9 mouse cellular contexts compared by ENCODE assay signal in genomic region chr5:117506406-117506805, GRCm38 (mm10).
A peak's percentile ranks its signal among the peaks of the same experiment; 100 is the strongest.
DNase-seq lines count a peak whose midpoint lies in the region; ATAC-seq and TF ChIP-seq lines count a peak whose summit lies in the region.
"Had no signal": no experiment of that assay in that cellular context is flagged by ENCODE, and none has a peak within 500 bp of the region (broad histone marks: within the 10 kb centered on the region; RNA-seq: fewer than 3 reads in every experiment).

No protein-coding gene starts in this region.

- H3K4me1 ChIP-seq in intestine, postnatal 0 days (replicated peaks; ENCODE audit: control insufficient read depth, insufficient read depth, low read length), result no peaks in the 10 kb centered on the region; the same call in 1 of the 2 replicates
- H3K4me1 ChIP-seq in liver, postnatal 0 days (ENCODE audit: insufficient read depth), result no peaks in the 10 kb centered on the region
- H3K4me1 ChIP-seq: hindbrain, embryonic 15.5 days had no signal

- no peak for TF ChIP-seq EP300 in liver, postnatal 0 days (IDR thresholded peaks at IDR 0.05; ENCODE audit: low read depth)

- no peak overlapping the region for H3K27ac ChIP-seq in intestine, postnatal 0 days (ENCODE audit: low read depth, low read length)
- H3K27ac ChIP-seq in liver, postnatal 0 days (ENCODE audit: low read depth), result no peak overlapping the region
- H3K27ac ChIP-seq: hindbrain, embryonic 15.5 days had no signal

- no peak for ATAC-seq in frontal cortex, adult (ENCODE audit: low TSS enrichment)
- ATAC-seq in common myeloid progenitor, adult 5-6 weeks (replicated peaks; ENCODE audit: low read depth, poor library complexity, severe bottlenecking), result peak; percentile 28
- peak; percentile 59 for ATAC-seq in intestine, postnatal 0 days
- peak; percentile 51 for ATAC-seq in liver, postnatal 0 days

- H3K4me3 ChIP-seq in intestine, postnatal 0 days (ENCODE audit: low read depth, low read length), result no peak overlapping the region
- no peak overlapping the region for H3K4me3 ChIP-seq in liver, postnatal 0 days (ENCODE audit: low read depth, low read length)
- H3K4me3 ChIP-seq: hindbrain, embryonic 15.5 days had no signal

- DNase-seq in frontal cortex, postnatal 25 days (ENCODE audit: low spot score in 2 of 2), result peak; percentile 50 to 52
- peak; percentile 40 to 47 for DNase-seq in urinary bladder, postnatal 36 days (ENCODE audit: low spot score in 2 of 2)
- no peak for DNase-seq in urinary bladder, postnatal 4 days (ENCODE audit: low spot score in 2 of 2)
- DNase-seq in liver, postnatal 0 days, result peak; percentile 76
- DNase-seq in spleen, adult 18-20 months, result peak; percentile 23 to 68

- peak; percentile 91 for TF ChIP-seq CTCF in intestine, postnatal 0 days (IDR thresholded peaks at IDR 0.05; ENCODE audit: low read depth)
- peak; percentile 86 for TF ChIP-seq CTCF in liver, postnatal 0 days (IDR thresholded peaks at IDR 0.05; ENCODE audit: low read depth)

- no peaks in the 10 kb centered on the region for H3K27me3 ChIP-seq in intestine, postnatal 0 days (replicated peaks; ENCODE audit: control insufficient read depth, insufficient read depth, low read length)
- no peaks in the 10 kb centered on the region for H3K27me3 ChIP-seq in liver, postnatal 0 days (ENCODE audit: insufficient read depth, low read length)
- H3K27me3 ChIP-seq: hindbrain, embryonic 15.5 days had no signal

- H3K9ac ChIP-seq in intestine, postnatal 0 days (ENCODE audit: low read depth, low read length), result no peak overlapping the region
- H3K9ac ChIP-seq in liver, postnatal 0 days (replicated peaks), result no peak overlapping the region
- H3K9ac ChIP-seq: hindbrain, embryonic 15.5 days had no signal

- H3K4me2 ChIP-seq in intestine, postnatal 0 days (replicated peaks; ENCODE audit: low read depth), result peak overlapping the region; percentile 43; the same call in 1 of the 2 replicates
- no peak overlapping the region for H3K4me2 ChIP-seq in liver, postnatal 0 days (ENCODE audit: low read depth, low read length)
- H3K4me2 ChIP-seq: hindbrain, embryonic 15.5 days had no signal

- H3K9me3 ChIP-seq in intestine, postnatal 0 days (ENCODE audit: control insufficient read depth), result no peaks in the 10 kb centered on the region
- H3K9me3 ChIP-seq in liver, postnatal 0 days (ENCODE audit: low read length), result no peaks in the 10 kb centered on the region
- H3K9me3 ChIP-seq: hindbrain, embryonic 15.5 days had no signal

- no peaks in the 10 kb centered on the region for H3K36me3 ChIP-seq in intestine, postnatal 0 days (ENCODE audit: control insufficient read depth, insufficient read depth)
- H3K36me3 ChIP-seq in liver, postnatal 0 days (replicated peaks; ENCODE audit: insufficient read depth, low read length), result no peaks in the 10 kb centered on the region

- WGBS in intestine, postnatal 0 days, result 22% methylated on average over 13 of the region's 13 CpGs
- 30% methylated on average over 13 of the region's 13 CpGs for WGBS in liver, postnatal 0 days (ENCODE audit: insufficient replicate concordance)

Comparison
In these comparisons a context has a peak if more than half of its experiments do, and no peak if none do; other contexts are left out.
1. DNase-seq: peak in frontal cortex, postnatal 25 days (2 of 2), urinary bladder, postnatal 36 days (2 of 2), liver, postnatal 0 days (single experiment) and spleen, adult 18-20 months (2 of 2); none in urinary bladder, postnatal 4 days (0 of 2).